In genomic region chr10:42251749-42252323, GRCm38 (mm10) we compare ENCODE assay signal across 11 mouse cellular contexts. TPM values are rescaled to one million over a fixed set of nuclear protein-coding genes. Genes with fewer than 3 reads are reported as not detected.
DNase-seq lines count a peak whose midpoint lies in the region; ATAC-seq and TF ChIP-seq lines count a peak whose summit lies in the region.
"Had no signal": no experiment of that assay in that cellular context is flagged by ENCODE, and none has a peak within 500 bp of the region (broad histone marks: within the 10 kb centered on the region; RNA-seq: fewer than 3 reads in every experiment).

No protein-coding gene starts in this region.

- 0 out of 2 replicates have a peak, but pooled peaks cover 4% of the 10 kb centered on the region for H3K4me1 ChIP-seq in forebrain, postnatal 0 days (ENCODE audit: insufficient read depth)
- H3K4me1 ChIP-seq in forebrain, embryonic 11.5 days (replicated peaks; ENCODE audit: control insufficient read depth, insufficient read depth, low read length), result 0 out of 2 replicates have a peak, but pooled peaks cover 1% of the 10 kb centered on the region
- peaks cover 67% of the 10 kb centered on the region for H3K4me1 ChIP-seq in embryonic facial prominence, embryonic 12.5 days
- H3K4me1 ChIP-seq in liver, postnatal 0 days (ENCODE audit: insufficient read depth), result peaks cover 76% of the 10 kb centered on the region
- H3K4me1 ChIP-seq in midbrain, embryonic 13.5 days (replicated peaks), result peaks cover 18% of the 10 kb centered on the region; the same call in 1 of the 2 replicates

- no peak overlapping the region for H3K9ac ChIP-seq in forebrain, postnatal 0 days
- H3K9ac ChIP-seq in forebrain, embryonic 11.5 days (ENCODE audit: low read length), result no peak overlapping the region
- peak overlapping the region; percentile 24; the same call in 1 of the 2 replicates for H3K9ac ChIP-seq in embryonic facial prominence, embryonic 12.5 days
- H3K9ac ChIP-seq in liver, postnatal 0 days (replicated peaks), result peak overlapping the region; percentile 36
- no peak overlapping the region for H3K9ac ChIP-seq in midbrain, embryonic 13.5 days (replicated peaks)
- H3K9ac ChIP-seq: hindbrain, embryonic 12.5 days; midbrain, embryonic 12.5 days had no signal

- no peak overlapping the region for H3K4me2 ChIP-seq in forebrain, postnatal 0 days (ENCODE audit: low read depth)
- no peak overlapping the region for H3K4me2 ChIP-seq in forebrain, embryonic 11.5 days (ENCODE audit: low read depth, low read length, severe bottlenecking)
- no peak overlapping the region for H3K4me2 ChIP-seq in embryonic facial prominence, embryonic 12.5 days (replicated peaks)
- peak overlapping the region; percentile 48 for H3K4me2 ChIP-seq in liver, postnatal 0 days (ENCODE audit: low read depth, low read length)
- no peak overlapping the region for H3K4me2 ChIP-seq in midbrain, embryonic 13.5 days (replicated peaks)
- H3K4me2 ChIP-seq: hindbrain, embryonic 12.5 days; midbrain, embryonic 12.5 days had no signal

- TF ChIP-seq CTCF in forebrain, postnatal 0 days (IDR thresholded peaks at IDR 0.05; ENCODE audit: low read depth), result no peak
- no peak for TF ChIP-seq CTCF in left cerebral cortex, adult 2 months (IDR thresholded peaks at IDR 0.05)
- TF ChIP-seq CTCF in liver, postnatal 0 days (IDR thresholded peaks at IDR 0.05; ENCODE audit: low read depth), result no peak

- no peaks in the 10 kb centered on the region for H3K9me3 ChIP-seq in forebrain, postnatal 0 days (ENCODE audit: low read length)
- no peaks in the 10 kb centered on the region for H3K9me3 ChIP-seq in forebrain, embryonic 11.5 days (ENCODE audit: control insufficient read depth, low read length)
- no peaks in the 10 kb centered on the region for H3K9me3 ChIP-seq in embryonic facial prominence, embryonic 12.5 days
- no peaks in the 10 kb centered on the region for H3K9me3 ChIP-seq in liver, postnatal 0 days (ENCODE audit: low read length)
- no peaks in the 10 kb centered on the region for H3K9me3 ChIP-seq in midbrain, embryonic 13.5 days
- H3K9me3 ChIP-seq: hindbrain, embryonic 12.5 days; midbrain, embryonic 12.5 days had no signal

- H3K27ac ChIP-seq in forebrain, postnatal 0 days (ENCODE audit: low read depth, low read length), result peak overlapping the region; percentile 29; the same call in 1 of the 2 replicates
- no peak overlapping the region for H3K27ac ChIP-seq in forebrain, embryonic 11.5 days (ENCODE audit: low read depth, low read length)
- H3K27ac ChIP-seq in left cerebral cortex, adult 2 months, result peak overlapping the region; percentile 88
- H3K27ac ChIP-seq in embryonic facial prominence, embryonic 12.5 days, result peak overlapping the region; percentile 75
- peak overlapping the region; percentile 82 for H3K27ac ChIP-seq in liver, postnatal 0 days (ENCODE audit: low read depth)
- H3K27ac ChIP-seq in midbrain, embryonic 13.5 days, result no peak overlapping the region
- H3K27ac ChIP-seq: hindbrain, embryonic 12.5 days; midbrain, embryonic 12.5 days had no signal

- intact Hi-C loops in left cerebral cortex, adult 2 months (cut with DNase I), result loop anchor here (2.0 kb wide), 1 partner anchor 25 kb away; the partner anchor contains the start of gene Foxo3
- intact Hi-C loops in left cerebral cortex, postnatal 10 days (cut with DNase I), result no loop called here

- DNase-seq in forebrain, postnatal 0 days, result no peak
- DNase-seq in forebrain, embryonic 11.5 days (ENCODE audit: low spot score), result no peak
- DNase-seq in left cerebral cortex, adult 2 months (ENCODE audit: extremely low spot score in 1 of 2, low spot score in 2 of 2), result no peak
- no peak for DNase-seq in left cerebral cortex, adult 11 months (ENCODE audit: low spot score)
- DNase-seq in liver, postnatal 0 days, result peak; percentile 16
- no peak for DNase-seq in left cerebral cortex, postnatal 10 days (ENCODE audit: extremely low spot score in 1 of 2, low spot score in 2 of 2)

- no peak for ATAC-seq in forebrain, postnatal 0 days
- no peak for ATAC-seq in forebrain, embryonic 11.5 days (replicated peaks; ENCODE audit: low FRiP score)
- ATAC-seq in embryonic facial prominence, embryonic 12.5 days (ENCODE audit: insufficient number of reproducible peaks, insufficient read depth, low FRiP score, low TSS enrichment), result no peak
- ATAC-seq in liver, postnatal 0 days, result no peak
- no peak for ATAC-seq in midbrain, embryonic 13.5 days
- ATAC-seq: CD4-positive, CD25-positive, alpha-beta regulatory T cell, adult 4 months had no signal

- H3K4me3 ChIP-seq in forebrain, postnatal 0 days (ENCODE audit: low read depth, low read length), result no peak overlapping the region
- H3K4me3 ChIP-seq in forebrain, embryonic 11.5 days (ENCODE audit: low read depth, low read length), result no peak overlapping the region
- no peak overlapping the region for H3K4me3 ChIP-seq in left cerebral cortex, adult 2 months
- no peak overlapping the region for H3K4me3 ChIP-seq in embryonic facial prominence, embryonic 12.5 days
- H3K4me3 ChIP-seq in liver, postnatal 0 days (ENCODE audit: low read depth, low read length), result no peak overlapping the region
- no peak overlapping the region for H3K4me3 ChIP-seq in midbrain, embryonic 13.5 days (replicated peaks)
- H3K4me3 ChIP-seq: hindbrain, embryonic 12.5 days; midbrain, embryonic 12.5 days had no signal

- H3K36me3 ChIP-seq in forebrain, postnatal 0 days (ENCODE audit: insufficient read depth), result no peaks in the 10 kb centered on the region
- H3K36me3 ChIP-seq in forebrain, embryonic 11.5 days (ENCODE audit: control insufficient read depth, insufficient read depth, low read length), result no peaks in the 10 kb centered on the region
- no peaks in the 10 kb centered on the region for H3K36me3 ChIP-seq in embryonic facial prominence, embryonic 12.5 days
- H3K36me3 ChIP-seq in liver, postnatal 0 days (replicated peaks; ENCODE audit: insufficient read depth, low read length), result peaks cover 32% of the 10 kb centered on the region
- no peaks in the 10 kb centered on the region for H3K36me3 ChIP-seq in midbrain, embryonic 13.5 days
- H3K36me3 ChIP-seq: hindbrain, embryonic 12.5 days; midbrain, embryonic 12.5 days had no signal

- no peak for TF ChIP-seq EP300 in liver, postnatal 0 days (IDR thresholded peaks at IDR 0.05; ENCODE audit: low read depth)

- H3K27me3 ChIP-seq in forebrain, postnatal 0 days (ENCODE audit: insufficient read depth, low read length), result no peaks in the 10 kb centered on the region
- H3K27me3 ChIP-seq in forebrain, embryonic 11.5 days (ENCODE audit: control insufficient read depth, insufficient read depth, low read length), result no peaks in the 10 kb centered on the region
- H3K27me3 ChIP-seq in embryonic facial prominence, embryonic 12.5 days, result no peaks in the 10 kb centered on the region
- no peaks in the 10 kb centered on the region for H3K27me3 ChIP-seq in liver, postnatal 0 days (ENCODE audit: insufficient read depth, low read length)
- H3K27me3 ChIP-seq in midbrain, embryonic 13.5 days, result no peaks in the 10 kb centered on the region; the same call in 1 of the 2 replicates
- H3K27me3 ChIP-seq: hindbrain, embryonic 12.5 days; midbrain, embryonic 12.5 days had no signal

- 50% methylated on average over 8 of the region's 8 CpGs for WGBS in forebrain, postnatal 0 days
- WGBS in forebrain, embryonic 11.5 days, result 51% methylated on average over 8 of the region's 8 CpGs
- WGBS in embryonic facial prominence, embryonic 12.5 days, result 35% methylated on average over 8 of the region's 8 CpGs
- 57% methylated on average over 8 of the region's 8 CpGs for WGBS in liver, postnatal 0 days (ENCODE audit: insufficient replicate concordance)
- WGBS in midbrain, embryonic 13.5 days, result 54% methylated on average over 8 of the region's 8 CpGs

RNA-seq across cellular contexts. Expression of gene Foxo3, which starts 24.7 kb away (rescaled TPM):
- total RNA-seq in forebrain, postnatal 0 days (2014; rRNA removed), result 24.2 and 29.1 TPM in 2 replicates
- polyA plus RNA-seq in forebrain, postnatal 0 days (2015; fragmentation: Nextera tagmentation; extraction: Ambion mirVana), result 6.4 and 6.5 TPM in 2 replicates
- 4.2 and 4.4 TPM in 2 replicates for polyA plus RNA-seq in forebrain, embryonic 11.5 days (2014; fragmentation: Nextera tagmentation; extraction: Ambion mirVana)
- 10 to 100 TPM; 74.6 to 77.5 TPM for total RNA-seq in left cerebral cortex, adult 2 months (2021)
- 5.9 and 6.5 TPM in 2 replicates for polyA plus RNA-seq in embryonic facial prominence, embryonic 12.5 days (2016; fragmentation: Nextera tagmentation; extraction: Ambion mirVana)
- 8.4 and 9.4 TPM in 2 replicates for polyA plus RNA-seq in liver, postnatal 0 days (2015; fragmentation: Nextera tagmentation; extraction: Ambion mirVana)
- total RNA-seq in left cerebral cortex, postnatal 10 days (2021), result 10 to 100 TPM; 40.0 to 46.8 TPM
- 3.5 TPM in 2 replicates for polyA plus RNA-seq in midbrain, embryonic 13.5 days (2015; fragmentation: Nextera tagmentation; extraction: Ambion mirVana)

Comparison
In these comparisons a context has a peak if more than half of its experiments do, and no peak if none do; other contexts are left out.
1. H3K27ac ChIP-seq: peak in forebrain, postnatal 0 days (single experiment), left cerebral cortex, adult 2 months (single experiment), embryonic facial prominence, embryonic 12.5 days (single experiment) and liver, postnatal 0 days (single experiment); none in forebrain, embryonic 11.5 days (single experiment) and midbrain, embryonic 13.5 days (single experiment).
2. H3K9ac ChIP-seq: peak in embryonic facial prominence, embryonic 12.5 days (single experiment) and liver, postnatal 0 days (single experiment); none in forebrain, postnatal 0 days (single experiment), forebrain, embryonic 11.5 days (single experiment) and midbrain, embryonic 13.5 days (single experiment).